Mouse (Mus musculus) embryonic facial prominence, embryonic 15.5 days (tissue): ENCODE data around the gene Pde4c. TPM values are rescaled to one million over a fixed set of nuclear protein-coding genes. Genes with fewer than 3 reads are reported as not detected.

Experiments
- ATAC-seq: fragments of 200-750 bp; cut with Nextera tagmentation; 2 replicates; pipeline ENCODE4 v1.8.0; 2017; ENCODE audit warnings: low read depth, moderate TSS enrichment; ENCODE audit not compliant: insufficient number of reproducible peaks, low FRiP score, low TSS enrichment
- H3K27ac ChIP-seq: fragments of 300-500 bp; sonication (generic); replicated peaks from 2 replicates; pipeline ENCODE4 v1.5.1; 2015; ENCODE audit warnings: mild to moderate bottlenecking, inconsistent platforms
- H3K27me3 ChIP-seq: fragments of 300-500 bp; sonication (generic); 2 replicates; pipeline ENCODE4 v1.6.1; 2015; ENCODE audit warnings: inconsistent platforms
- H3K36me3 ChIP-seq: fragments of 300-500 bp; sonication (generic); 2 replicates; pipeline ENCODE4 v1.6.1; 2015; ENCODE audit warnings: mild to moderate bottlenecking, inconsistent platforms
- H3K4me1 ChIP-seq: fragments of 300-500 bp; sonication (generic); 2 replicates; pipeline ENCODE4 v1.6.1; 2015; ENCODE audit warnings: inconsistent platforms
- H3K4me2 ChIP-seq: fragments of 300-500 bp; sonication (generic); replicated peaks from 2 replicates; pipeline ENCODE4 v1.6.1; 2015; ENCODE audit warnings: mild to moderate bottlenecking, inconsistent platforms
- H3K4me3 ChIP-seq: fragments of 300-500 bp; sonication (generic); replicated peaks from 2 replicates; pipeline ENCODE4 v1.5.1; 2015; ENCODE audit warnings: mild to moderate bottlenecking, inconsistent platforms
- H3K9ac ChIP-seq: fragments of 300-500 bp; sonication (generic); 2 replicates; pipeline ENCODE4 v1.6.1; 2015; ENCODE audit warnings: inconsistent platforms
- H3K9me3 ChIP-seq: fragments of 300-500 bp; sonication (generic); replicated peaks from 2 replicates; pipeline ENCODE4 v1.6.1; 2016; ENCODE audit warnings: inconsistent platforms
- WGBS: fragments of 180-500 bp; shearing (Covaris S2); methylation state at CpG from one replicate; pipeline ENCODE4 v1.1.7; 2015; 5-methylcytosine and 5-hydroxymethylcytosine counted together
- polyA plus RNA-seq: library from polyadenylated mRNA; unstranded; fragments of >200 nt; fragmentation: Nextera tagmentation; extraction: Ambion mirVana; gene quantifications from 2 replicates; pipeline ENCODE4 v1.2.1, GENCODE M21; 2015

Gene Pde4c
- polyA plus RNA-seq, 1 experiment from 2014 or later = 0.29 TPM

- Histone ChIP-seq H3K36me3 (peaks cover 70% of the 10 kb centered on the region), H3K4me3 (no peak overlapping the region), H3K9ac (no peak overlapping the region), H3K4me1 (peaks cover 32% of the 10 kb centered on the region), H3K4me2 (no peak overlapping the region), H3K27ac (no peak overlapping the region), H3K27me3 (no peaks in the 10 kb centered on the region), H3K9me3 (no peaks in the 10 kb centered on the region)
- 86% methylated on average over 25 of the region's 25 CpGs for WGBS
- no peak for ATAC-seq
These were observed 63.0 kb downstream of the Pde4c start for GRCm38 (mm10) chr8:70786291-70787050.

DNA sequence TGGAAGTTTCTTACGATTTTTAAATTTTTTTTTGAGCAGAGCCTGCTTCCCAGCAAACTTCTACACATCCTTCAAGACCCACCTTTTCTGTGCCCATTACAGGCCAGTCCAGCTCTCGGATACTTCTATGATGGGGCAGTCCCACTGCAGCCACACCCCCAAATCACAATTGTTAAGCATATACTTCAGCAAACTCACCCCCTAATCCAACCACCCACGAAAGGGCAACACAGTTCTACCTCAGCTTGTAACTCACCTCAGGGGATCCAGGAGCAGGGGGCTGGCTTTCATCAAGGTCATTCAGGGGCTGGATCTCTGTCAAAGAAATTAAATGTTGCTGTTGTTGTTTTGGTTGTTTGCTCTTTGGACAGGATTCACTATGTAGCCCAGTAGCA, 63.5 kb downstream of the Pde4c start:
- Histone ChIP-seq H3K27me3 (no peaks in the 10 kb centered on the region), H3K36me3 (peaks cover 64% of the 10 kb centered on the region), H3K9ac (no peak overlapping the region), H3K4me3 (no peak overlapping the region), H3K27ac (no peak overlapping the region), H3K4me1 (peaks cover 38% of the 10 kb centered on the region), H3K4me2 (no peak overlapping the region), H3K9me3 (no peaks in the 10 kb centered on the region)
- no peak for ATAC-seq
- WGBS = 82% methylated on average over 3 of the region's 3 CpGs

- WGBS = 32% methylated on average over 30 of the region's 30 CpGs
- H3K9ac ChIP-seq = no peak overlapping the region
- H3K4me1 ChIP-seq = peaks cover 45% of the 10 kb centered on the region
- no peaks in the 10 kb centered on the region for H3K9me3 ChIP-seq
- H3K4me3 ChIP-seq = no peak overlapping the region
- no peaks in the 10 kb centered on the region for H3K27me3 ChIP-seq
- ATAC-seq = no peak
- H3K36me3 ChIP-seq = peaks cover 59% of the 10 kb centered on the region
- H3K27ac ChIP-seq = no peak overlapping the region; the same call in 1 of the 2 replicates
- no peak overlapping the region for H3K4me2 ChIP-seq
These were observed 64.6 kb downstream of the Pde4c start for GRCm38 (mm10) chr8:70787941-70788667.

DNA sequence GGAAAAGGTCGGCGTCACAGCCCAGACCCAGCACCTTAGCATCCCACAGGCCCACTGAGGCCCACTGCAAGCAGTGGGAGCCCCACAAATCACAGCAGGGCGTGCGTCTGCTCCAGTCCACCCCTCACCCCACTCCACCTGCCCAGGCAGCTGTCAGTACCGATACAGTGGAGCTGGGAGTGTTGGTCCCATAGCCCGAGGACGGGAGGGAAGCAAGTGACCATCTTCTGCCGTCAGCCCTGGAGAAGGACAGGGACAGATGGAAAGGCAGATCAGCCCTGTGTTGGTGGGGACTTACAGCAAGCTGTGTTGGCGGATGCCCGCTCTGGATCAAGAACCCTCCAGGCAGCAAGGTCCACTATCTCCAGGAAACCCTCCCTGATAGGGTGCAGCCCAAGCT, 65.5 kb downstream of the Pde4c start:
- Histone ChIP-seq H3K4me3 (no peak overlapping the region), H3K27me3 (no peaks in the 10 kb centered on the region), H3K9me3 (no peaks in the 10 kb centered on the region), H3K9ac (no peak overlapping the region), H3K4me1 (peaks cover 49% of the 10 kb centered on the region), H3K4me2 (no peak overlapping the region), H3K36me3 (peaks cover 50% of the 10 kb centered on the region), H3K27ac (no peak overlapping the region; the same call in 1 of the 2 replicates)
- WGBS = 78% methylated on average over 10 of the region's 10 CpGs
- ATAC-seq = no peak

- H3K27me3 ChIP-seq = no peaks in the 10 kb centered on the region
- no peak overlapping the region for H3K27ac ChIP-seq
- peak overlapping the region; percentile 2; the same call in 1 of the 2 replicates for H3K9ac ChIP-seq
- peak overlapping the region; percentile 92 for H3K4me2 ChIP-seq
- no peaks in the 10 kb centered on the region for H3K9me3 ChIP-seq
- H3K36me3 ChIP-seq = peaks cover 32% of the 10 kb centered on the region
- ATAC-seq = no peak
- H3K4me1 ChIP-seq = peaks cover 49% of the 10 kb centered on the region
- peak overlapping the region; percentile 66 for H3K4me3 ChIP-seq
- 56% methylated on average over 8 of the region's 8 CpGs for WGBS
These were observed 67.3 kb downstream of the Pde4c start for GRCm38 (mm10) chr8:70790846-70791245.

DNA sequence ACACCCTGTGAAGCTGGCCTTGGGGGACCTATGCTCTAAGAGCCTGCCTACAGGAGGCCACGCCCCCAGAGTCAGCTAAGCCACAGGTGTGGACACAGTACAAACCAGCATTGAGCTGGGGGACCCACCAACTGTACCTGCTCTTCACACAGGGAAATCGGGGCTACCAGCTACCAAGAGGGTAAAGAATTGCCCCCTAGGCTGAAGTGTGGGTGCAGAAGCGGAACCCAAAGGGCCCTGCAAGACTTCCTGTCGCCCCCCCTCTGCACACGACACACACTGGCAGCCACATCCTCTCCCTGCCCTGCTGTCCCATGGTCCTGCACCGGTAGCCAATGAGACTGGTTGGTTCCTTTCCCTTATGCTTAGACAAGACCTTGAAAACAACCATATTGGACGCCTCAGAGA, 67.8 kb downstream of the Pde4c start:
- Histone ChIP-seq H3K4me2 (peak overlapping the region; percentile 92), H3K4me1 (peaks cover 51% of the 10 kb centered on the region), H3K27me3 (no peaks in the 10 kb centered on the region), H3K9ac (peak overlapping the region; percentile 90; the same call in 1 of the 2 replicates), H3K36me3 (peaks cover 27% of the 10 kb centered on the region), H3K27ac (no peak overlapping the region), H3K9me3 (no peaks in the 10 kb centered on the region), H3K4me3 (peak overlapping the region; percentile 66)
- WGBS = 54% methylated on average over 7 of the region's 7 CpGs
- no peak for ATAC-seq

DNA sequence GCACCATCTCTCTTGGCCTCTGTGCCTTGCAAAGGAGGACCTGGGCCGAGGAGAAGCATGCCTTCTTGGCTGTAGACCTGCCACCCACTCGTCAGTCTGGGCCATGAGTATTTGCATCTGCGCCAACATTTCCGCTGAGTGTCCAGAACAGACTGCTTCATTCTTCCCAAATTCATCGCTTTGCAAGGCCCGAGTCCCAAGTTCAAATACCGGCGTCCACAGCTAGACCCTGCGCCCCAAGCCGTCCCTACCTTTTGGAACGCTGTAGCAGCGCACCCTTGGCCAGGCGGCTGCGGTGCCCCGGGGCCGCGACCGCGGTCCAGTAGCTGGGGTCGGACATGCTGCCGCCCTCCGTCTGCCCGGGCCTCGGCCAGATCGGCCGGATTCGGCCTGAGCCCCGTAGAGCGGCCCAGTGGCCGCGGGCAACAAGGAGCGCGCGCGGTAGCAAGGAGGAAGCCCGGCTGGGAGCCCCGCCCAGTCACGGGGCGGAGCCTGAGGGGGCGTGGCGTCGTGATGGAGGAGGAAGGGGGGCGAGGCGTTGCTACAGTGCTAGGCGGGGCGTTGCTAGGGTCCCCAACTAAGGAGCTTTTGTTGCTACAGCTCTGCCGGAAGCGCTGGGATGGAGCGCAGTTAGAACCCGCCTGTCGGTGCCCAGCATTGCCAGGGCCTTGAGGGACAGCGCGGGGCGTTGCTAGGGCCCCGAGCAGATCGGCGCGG, 68.6 kb downstream of the Pde4c start:
- H3K36me3 ChIP-seq = peaks cover 19% of the 10 kb centered on the region
- no peaks in the 10 kb centered on the region for H3K9me3 ChIP-seq
- peak overlapping the region; percentile 92 for H3K4me2 ChIP-seq
- ATAC-seq = peak; percentile 82
- H3K9ac ChIP-seq = peak overlapping the region; percentile 90
- 3% methylated on average over 58 of the region's 58 CpGs for WGBS
- peak overlapping the region; percentile 66 for H3K4me3 ChIP-seq
- peak overlapping the region; percentile 85 for H3K27ac ChIP-seq
- no peaks in the 10 kb centered on the region for H3K27me3 ChIP-seq
- H3K4me1 ChIP-seq = peaks cover 56% of the 10 kb centered on the region

GRCm38 (mm10) chr8:70792700-70793099, 69.2 kb downstream of the Pde4c start:
- Histone ChIP-seq H3K27ac (peak overlapping the region; percentile 85), H3K4me3 (peak overlapping the region; percentile 66), H3K4me2 (peak overlapping the region; percentile 92), H3K27me3 (0 out of 2 replicates have a peak, but pooled peaks cover under 1% of the 10 kb centered on the region), H3K4me1 (peaks cover 61% of the 10 kb centered on the region), H3K36me3 (peaks cover 15% of the 10 kb centered on the region), H3K9ac (no peak overlapping the region; the same call in 1 of the 2 replicates), H3K9me3 (no peaks in the 10 kb centered on the region)
- peak; percentile 51 for ATAC-seq
- WGBS = under 1% methylated on average over 20 of the region's 20 CpGs

GRCm38 (mm10) chr8:70794215-70794614, 70.7 kb downstream of the Pde4c start:
- H3K9ac ChIP-seq = no peak overlapping the region
- H3K27me3 ChIP-seq = peaks cover 16% of the 10 kb centered on the region
- H3K4me3 ChIP-seq = no peak overlapping the region
- 90% methylated on average over 2 of the region's 2 CpGs for WGBS
- H3K4me1 ChIP-seq = peaks cover 55% of the 10 kb centered on the region
- H3K27ac ChIP-seq = no peak overlapping the region
- H3K36me3 ChIP-seq = peaks cover 1% of the 10 kb centered on the region; the same call in 1 of the 2 replicates
- ATAC-seq = no peak
- no peak overlapping the region for H3K4me2 ChIP-seq
- H3K9me3 ChIP-seq = no peaks in the 10 kb centered on the region

DNA sequence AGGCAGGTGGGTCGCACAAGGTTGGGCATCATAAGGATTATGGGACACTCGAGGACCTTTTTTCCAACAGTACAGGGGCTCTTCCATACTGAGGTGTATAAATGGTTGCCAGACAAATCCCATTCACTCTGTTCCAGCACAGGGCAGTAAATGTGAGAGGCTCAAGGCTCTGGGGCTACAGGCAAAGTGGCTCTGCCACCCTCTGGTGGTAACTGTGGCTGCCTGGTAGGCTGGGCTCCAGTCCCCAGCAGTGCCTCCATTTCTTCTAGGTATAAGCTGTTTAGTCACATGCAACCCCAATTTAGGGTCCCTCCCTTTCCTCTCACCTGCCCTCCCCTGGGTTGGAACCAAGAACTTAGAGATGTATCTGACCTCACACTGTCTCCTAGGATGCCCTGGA, 71.8 kb downstream of the Pde4c start:
- H3K4me2 ChIP-seq = no peak overlapping the region
- no peaks in the 10 kb centered on the region for H3K9me3 ChIP-seq
- H3K4me3 ChIP-seq = no peak overlapping the region
- no peak overlapping the region for H3K27ac ChIP-seq
- H3K4me1 ChIP-seq = peaks cover 48% of the 10 kb centered on the region
- H3K27me3 ChIP-seq = peaks cover 27% of the 10 kb centered on the region
- 79% methylated on average over 2 of the region's 2 CpGs for WGBS
- H3K36me3 ChIP-seq = no peaks in the 10 kb centered on the region
- no peak for ATAC-seq
- no peak overlapping the region for H3K9ac ChIP-seq
